Mouse (Mus musculus) right cerebral cortex, postnatal 14 days (tissue): ENCODE measurements at regions not wholly inside any gene's neighbourhood (a gene's known extent, or its start where the extent isn't known, plus 50 kb on each side); places are given as distances from the start of the nearest gene placed in this dataset.

ENCODE experiments used
- DNase-seq: peaks from one replicate; pipeline ENCODE4 v3.0.0; 2022

DNA sequence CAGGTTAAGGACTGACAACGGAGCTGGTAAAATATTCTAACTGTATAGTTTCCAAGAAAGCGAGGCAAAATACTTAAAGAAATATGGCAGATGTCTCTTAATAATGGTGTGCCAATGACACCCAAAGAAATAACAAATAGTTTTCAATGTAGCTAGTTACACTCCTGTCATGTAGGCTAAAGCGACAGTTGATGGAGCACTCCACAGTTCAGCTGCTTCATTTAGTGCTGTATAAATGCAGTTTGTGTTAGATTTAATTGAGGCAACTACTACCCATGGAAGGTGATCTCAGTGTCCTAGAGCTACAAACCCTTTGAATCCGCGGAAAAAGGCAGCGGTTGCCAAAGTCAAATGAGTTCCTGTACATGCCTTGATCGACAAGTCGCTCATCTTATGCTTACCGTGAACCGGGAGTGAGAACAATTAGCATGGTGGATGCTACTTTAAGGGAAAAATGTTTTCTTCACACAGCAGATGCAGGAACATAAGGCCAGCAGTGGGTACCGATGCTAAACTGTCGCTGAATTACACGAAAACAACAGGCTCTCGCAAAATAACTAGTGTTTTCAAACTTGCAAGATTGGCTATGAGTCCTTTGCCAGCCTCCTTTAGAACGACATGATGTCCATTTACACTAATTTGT lies 961.4 kb downstream of the Mat2b start:
- no peak for DNase-seq

DNA sequence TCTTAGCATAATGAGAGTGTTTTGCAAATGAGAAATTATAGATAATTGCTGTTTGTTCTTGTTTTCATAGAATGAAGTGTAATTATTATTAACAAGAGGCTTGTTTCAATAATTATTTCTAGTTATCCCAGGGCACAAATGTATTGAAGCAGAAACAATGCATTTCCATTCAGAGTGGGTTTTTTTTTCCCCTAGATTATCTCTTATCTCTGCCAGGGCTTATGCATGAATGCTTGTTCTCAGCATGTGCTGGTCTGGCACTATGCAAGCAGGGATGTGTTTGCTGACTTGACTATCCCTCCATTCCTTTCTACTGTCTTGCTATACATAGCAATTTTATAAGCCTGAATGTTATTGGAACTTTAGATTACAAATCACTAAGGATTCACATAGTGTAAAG lies 971.4 kb downstream of the Mat2b start:
- no peak for DNase-seq

DNA sequence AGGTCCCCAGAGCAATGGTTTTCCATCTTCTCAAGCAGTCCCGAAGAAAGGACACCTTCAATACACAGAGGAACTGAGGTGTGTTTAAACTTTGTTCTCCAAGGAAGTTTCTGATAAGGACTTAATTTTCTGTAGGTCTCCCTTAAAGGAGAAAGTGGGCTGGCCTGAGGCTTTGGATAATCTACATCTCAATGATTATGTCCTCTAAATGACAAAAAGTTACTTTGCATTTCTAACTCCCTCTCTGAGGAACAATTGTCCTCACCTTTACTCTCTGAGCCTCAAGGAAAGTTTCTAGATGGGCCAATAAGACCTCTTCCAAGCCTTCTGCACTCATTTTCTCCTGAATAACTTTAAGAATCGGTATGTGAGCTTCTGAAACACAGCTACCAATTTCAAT lies 1016.5 kb downstream of the Mat2b start:
- no peak for DNase-seq

DNA sequence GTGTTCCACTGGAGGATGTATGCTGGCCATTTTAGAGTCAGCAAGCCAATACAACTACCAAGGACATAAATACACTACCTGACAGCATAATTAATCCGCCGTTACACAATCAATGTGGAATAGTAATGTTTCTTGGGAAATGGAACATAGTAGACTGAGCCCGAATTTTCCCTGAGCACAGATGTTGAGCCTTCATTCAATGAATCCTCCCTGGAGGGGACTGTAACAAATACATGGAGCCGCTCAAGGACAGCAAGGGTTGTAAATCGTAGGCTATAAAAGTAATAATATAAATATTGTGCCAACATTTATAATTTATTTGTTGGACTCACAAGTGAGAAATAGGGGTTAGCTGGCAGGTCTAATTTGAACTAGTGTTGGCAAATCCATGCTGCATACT lies 1041.4 kb downstream of the Mat2b start:
- DNase-seq, result no peak

DNA sequence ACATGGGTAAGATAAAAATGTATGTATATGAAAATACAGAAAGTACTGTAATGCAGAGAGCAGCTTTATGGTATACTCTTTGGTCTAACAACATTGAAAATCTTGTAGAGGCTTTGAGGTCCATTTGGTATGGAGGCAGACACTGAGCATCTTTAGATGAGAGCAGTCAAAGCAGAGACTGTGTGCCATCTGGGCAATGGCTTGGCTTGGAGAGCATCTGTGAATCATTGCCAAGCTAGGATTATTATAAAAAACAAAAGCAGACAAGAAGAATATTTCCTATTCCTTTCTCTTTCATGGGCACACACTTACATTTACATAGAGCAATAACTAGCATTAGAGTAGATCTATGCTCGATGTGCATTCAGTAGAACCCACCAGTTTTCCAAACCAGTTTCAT lies 1075.6 kb downstream of the Mat2b start:
- DNase-seq, result no peak

DNA sequence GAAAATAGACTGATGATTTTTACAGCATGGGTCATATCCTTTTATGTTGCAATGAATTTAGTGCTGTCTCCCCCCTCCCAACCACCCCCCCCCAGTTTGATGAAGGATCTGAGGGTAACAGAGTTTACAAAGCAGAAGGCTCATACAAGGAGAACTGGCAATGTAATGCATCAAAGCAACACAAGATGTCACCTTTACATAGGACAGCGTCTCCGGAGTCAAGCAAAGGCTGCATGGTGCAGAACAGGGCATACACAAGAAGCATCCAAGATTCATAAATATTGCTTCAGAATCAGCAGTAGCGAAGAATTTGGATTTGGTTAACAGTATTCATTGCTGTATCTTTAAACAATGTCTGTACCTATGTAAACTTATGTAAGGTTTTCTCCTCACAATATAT lies 1079.2 kb downstream of the Mat2b start:
- DNase-seq, result no peak

DNA sequence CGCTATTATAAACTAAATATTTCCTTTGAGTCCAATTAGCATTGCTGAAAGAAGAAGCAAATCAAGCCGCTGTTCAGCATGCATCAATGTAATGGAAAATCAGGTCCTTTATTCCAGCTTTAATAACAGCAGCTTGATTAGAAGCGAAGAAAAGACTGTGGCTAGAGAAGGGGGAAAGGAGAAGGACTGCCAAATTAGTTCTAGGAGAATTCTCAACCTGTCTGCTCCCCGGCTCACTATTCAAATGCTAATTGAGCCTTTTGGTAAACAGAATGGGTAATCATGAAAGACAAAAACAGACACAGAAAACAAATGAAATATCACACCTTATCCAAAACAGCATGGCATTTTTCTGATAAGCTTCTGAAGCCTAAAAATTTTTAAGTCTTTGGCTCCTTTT lies 1098.5 kb downstream of the Mat2b start:
- DNase-seq, result no peak

DNA sequence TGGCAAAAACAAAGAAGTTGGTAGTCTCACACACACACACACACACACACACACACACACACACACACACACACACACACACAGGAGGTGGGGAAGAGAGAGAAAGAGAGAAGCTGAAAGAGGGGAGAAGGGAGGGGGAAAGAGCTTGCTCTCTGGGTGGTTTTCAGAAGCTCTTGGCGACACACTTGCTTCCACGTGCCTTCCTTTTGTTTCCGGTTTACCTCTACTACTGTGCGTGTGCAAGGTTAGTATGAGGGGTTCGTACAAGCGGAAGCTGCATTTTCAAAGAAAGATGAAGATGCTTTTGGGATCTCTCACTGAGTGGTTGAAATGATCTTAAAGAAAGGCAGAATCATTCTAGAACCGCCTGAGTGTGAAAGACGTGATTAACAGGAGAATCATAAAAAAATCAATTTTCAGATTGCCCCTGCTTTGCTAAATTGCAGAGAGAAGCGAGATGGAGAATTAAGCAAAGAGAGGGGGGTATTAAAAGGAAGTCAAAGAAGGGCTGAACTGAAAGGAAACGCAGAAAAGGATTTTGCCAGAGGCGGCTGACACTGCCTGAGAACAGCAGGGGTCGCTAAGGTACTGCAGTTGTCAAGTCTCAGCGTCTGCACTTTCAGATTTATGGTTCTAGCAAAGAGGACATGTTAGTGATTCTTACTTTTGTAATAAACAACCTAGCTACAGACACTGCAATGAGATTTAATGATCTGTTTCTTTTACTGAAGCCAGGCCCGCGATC lies 1106.2 kb downstream of the Mat2b start:
- peak; percentile 66 for DNase-seq

DNA sequence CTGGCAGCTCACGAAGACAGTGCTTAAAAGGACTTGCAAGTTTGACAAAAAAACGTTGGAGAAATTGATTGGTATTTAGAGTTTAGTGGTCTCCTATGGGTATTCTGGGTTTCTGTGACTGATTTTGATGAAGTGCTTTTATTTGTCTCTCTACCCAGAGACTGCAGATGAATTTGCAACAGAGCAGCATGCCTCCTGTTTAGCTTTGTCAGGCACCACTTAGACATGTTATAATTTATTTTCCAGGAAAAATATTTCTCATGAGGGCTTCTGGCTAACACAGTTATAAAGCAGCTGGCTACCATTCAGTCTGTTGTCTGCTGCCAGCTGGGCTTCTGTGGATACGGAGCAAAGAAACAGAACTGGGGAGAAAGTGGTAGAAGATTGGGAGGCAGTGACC lies 1136.7 kb downstream of the Mat2b start:
- no peak for DNase-seq

DNA sequence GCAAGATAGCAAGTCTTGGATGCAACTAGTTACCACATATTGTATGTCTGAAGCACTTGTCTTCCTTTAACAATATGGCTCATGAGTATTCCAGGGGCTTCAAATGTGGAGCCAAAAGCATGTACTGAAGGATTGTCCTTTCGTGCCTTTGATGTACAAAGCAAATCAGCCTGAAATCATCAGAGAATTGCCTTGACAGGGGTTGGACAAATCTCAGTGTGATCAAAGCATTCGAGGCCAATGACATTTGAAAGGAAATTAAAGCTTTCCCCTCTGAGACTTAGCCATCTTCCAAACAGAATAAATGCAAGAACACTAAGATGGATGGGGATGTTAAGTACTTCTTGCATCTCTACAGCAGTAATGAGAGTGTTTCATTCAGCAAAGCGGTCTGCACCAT lies 1144.9 kb downstream of the Mat2b start:
- no peak for DNase-seq

DNA sequence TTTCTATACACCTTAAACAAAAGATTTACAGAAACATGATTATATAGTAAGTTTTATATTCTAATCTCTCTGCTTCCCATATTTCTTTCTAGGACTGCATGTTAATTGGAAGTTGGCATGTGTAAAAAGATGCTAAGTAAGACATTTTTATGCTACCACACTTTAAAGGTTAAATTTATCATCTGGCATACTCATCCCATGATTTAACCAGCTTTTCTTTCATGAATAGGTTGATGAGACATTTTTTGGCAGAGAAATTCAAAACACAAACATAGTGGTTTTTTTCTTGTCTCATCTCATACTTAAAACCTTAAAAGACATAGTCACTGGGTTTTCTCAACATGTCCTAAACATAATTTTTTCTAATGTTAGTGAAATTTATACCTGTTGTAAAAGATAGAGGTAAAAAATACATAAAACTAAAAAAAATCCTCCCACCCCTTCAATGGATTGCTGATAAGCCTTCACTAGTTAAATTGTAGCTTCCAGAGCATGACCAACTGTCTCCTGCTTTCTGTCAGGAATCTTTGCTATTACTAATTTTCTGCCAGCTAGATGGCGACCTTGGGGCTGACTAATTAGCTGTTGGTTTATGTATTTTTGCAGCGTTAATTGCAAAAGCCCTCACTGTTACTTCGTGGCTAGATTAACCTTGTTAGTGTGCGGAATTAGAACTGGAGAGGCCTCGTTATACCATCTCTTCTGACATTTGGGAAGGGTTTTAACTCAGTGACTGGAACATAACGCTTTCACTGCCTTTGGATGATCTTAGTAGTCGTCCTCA lies 1169.9 kb downstream of the Mat2b start:
- DNase-seq, result no peak

DNA sequence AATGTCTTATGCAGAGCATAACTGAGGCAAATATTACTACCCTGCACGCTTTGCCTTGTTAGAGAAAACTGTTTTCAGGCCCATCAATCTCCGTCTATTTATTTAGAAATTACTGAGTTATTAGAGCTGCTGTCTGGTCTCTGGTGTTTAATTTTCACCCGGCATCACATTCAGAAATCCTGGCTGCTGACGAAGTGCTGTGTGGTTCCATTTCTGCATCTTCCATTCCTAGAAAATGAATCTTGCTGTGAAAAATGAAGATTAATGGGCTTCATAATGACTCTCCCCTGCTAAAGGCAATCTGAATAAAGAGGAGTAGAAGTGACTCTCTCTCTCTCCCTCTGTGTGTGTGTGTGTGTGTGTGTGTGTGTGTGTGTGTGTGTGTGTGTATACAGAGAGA lies 1199.8 kb downstream of the Mat2b start:
- DNase-seq, result no peak

DNA sequence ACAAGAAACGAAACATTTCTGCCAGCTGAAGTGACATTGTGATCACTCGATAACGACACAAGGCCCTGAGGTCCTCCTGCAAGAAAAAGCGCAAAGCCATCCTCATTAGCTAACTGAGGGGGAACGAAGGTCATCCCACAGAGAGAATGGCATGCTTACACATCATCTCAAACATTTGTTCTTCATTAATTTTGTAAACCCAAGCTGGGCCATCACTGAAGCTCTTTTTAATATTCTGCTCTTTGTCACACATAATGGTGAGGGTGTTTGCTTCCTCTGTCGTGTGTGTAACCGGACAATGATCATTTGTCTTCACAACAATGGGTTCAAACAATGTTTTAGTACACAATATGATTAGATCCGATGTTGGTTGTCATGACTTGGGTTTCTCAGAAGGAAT lies 1217.9 kb downstream of the Mat2b start:
- no peak for DNase-seq

DNA sequence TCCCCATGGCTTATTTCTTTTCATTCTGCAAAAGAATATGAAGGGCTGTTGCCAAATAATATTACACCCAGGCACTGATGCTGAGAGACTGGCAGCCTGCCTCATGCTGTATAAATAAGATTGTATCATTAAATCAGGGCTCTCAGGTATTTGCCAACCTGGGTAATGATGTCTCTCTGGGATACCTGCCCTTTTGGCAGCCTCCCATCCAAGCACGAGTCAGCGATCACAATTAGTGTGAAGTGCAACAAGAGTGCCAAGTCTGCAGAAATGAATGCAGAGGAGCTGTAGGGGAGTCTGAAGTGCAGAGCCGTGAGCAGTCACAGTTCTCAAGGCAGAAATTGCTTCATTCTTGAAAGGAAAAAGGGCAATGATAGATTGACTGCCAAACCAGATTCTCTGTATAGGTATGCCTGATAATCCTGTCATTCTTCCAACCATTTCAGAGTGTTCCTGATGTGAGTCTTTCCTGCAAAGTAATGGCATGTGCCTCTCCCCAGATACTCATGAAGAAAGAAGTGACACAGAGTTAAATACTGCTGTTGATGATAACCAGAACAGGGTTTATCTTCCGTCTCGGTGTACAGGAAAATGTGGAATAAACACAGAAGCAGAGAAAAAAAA lies 1241.6 kb downstream of the Mat2b start:
- DNase-seq, result no peak

DNA sequence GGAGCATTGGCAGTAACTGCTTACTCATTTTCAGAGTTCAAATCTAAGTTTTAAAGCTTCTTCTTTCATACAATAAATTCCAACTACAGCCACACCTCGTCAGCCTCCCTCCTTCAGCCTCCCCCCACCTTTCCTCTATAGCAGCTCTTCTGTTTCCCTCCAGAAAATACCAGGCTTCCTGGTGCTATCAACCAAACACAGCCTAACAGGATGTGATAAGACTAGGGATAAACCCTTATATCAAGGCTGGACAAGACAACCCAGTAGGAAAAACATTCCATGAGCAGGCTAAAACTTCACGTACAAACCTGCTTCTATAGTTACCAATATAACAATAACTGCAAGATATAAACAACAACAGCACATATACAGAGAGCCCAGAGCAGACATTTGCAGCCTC lies 1248.6 kb downstream of the Mat2b start:
- no peak for DNase-seq

DNA sequence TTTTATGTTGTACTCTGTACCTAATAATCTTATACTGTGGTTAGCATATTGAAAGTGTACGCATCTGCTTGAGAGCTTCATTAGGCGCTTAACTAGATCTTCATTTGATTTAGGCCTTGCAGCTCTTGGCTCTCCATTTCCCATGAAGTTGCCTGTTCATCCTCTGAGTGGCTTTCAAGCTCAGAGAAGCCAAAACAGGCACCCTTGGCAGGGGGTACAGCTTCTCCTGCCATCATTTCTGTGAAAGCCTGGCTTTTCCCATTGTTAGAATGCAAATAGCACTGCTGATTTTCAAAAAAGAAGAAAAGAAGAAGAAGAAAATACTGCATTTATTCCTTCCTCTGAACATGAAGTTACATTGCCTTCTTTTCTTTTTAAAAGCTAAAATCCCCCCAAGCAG lies 1283.3 kb downstream of the Mat2b start:
- no peak for DNase-seq

DNA sequence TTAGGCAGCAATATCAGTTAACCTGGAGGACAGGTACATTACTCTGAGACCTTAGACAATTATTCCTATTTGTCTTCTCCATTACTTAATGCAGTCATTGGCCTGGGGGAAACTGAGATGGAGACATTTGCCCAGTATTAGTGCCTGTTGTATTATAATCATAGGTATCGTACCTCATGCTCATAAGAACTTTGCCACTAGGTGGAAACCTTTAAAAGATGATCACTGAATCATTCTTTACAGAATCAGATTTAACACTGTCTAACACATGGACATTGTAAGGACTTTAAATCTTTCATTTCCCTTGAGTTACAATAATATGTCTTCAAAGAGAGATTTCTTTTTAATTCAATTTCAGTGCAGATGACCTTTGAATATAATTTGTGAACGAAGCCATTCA lies 1283.8 kb downstream of the Mat2b start:
- DNase-seq, result no peak

DNA sequence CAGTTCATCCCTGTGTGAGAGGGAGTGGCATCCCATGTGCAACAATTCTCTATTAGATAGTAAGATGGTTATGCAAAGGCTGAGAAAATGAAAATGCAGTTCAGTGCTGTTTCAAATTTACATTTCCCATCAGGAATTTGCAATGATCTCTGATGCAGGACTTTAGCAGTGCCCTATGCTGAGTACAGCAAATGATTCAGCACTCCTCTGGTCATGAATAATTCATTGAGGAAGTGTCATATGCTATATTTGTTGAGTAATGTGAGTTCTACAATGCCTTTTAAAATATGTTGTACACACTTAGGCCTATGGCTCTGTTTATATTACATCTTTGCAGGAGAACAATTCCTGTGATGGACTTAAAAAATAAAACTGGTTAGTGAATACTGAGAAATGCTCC lies 1330.2 kb downstream of the Mat2b start:
- DNase-seq, result no peak

DNA sequence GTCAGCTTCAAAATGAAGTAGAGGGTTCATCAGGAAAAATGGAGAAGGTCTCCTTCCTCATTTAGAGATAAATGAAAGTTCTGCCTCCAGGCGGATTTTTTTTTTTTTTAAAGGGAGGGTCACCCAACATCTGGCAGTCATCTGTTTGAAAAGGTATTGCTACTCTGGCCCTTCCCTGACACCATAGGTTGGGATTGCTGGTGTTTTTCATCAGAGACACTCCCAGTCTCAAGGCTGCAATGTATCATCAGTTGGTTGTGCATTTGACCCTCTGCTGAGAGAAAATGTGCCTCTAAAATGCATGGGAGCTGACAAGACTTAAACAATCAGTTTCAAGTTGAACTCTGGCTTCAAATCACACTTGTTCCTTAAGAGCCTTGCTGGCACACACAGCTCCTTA lies 1344.4 kb downstream of the Mat2b start:
- no peak for DNase-seq
